Mouse (Mus musculus): ENCODE measurements around the gene Nexn.

DNA sequence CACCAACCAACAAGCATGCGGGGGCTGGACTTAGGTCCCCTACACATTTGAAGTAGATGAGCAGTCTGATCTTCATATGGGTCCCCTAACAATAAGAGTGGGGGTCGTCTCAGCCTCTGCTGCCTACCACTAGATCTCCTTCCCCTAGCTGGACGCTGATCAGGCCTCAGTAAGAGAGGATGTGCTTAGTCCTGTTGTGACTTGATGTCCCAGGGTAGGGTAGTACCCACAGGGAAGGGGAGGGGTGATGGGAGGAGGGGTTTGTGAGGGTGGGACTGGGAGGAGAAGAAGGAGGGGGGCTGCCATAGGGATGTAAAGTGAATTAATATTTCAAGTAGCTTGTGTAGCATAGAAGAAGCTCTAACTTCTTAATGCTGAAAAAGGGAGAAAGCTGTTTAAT is 67.0 kb downstream of the Nexn start:
- TF ChIP-seq ZC3H11A (IDR thresholded peaks at IDR 0.05; ENCODE audit: borderline replicate concordance, low read depth, low read length) (no peak), MAFK (IDR thresholded peaks at IDR 0.05; ENCODE audit: insufficient read depth, low read depth, low read length) (no peak), ZNF384 (IDR thresholded peaks at IDR 0.05; ENCODE audit: low read depth, low read length) (no peak)

Measured in ES-E14 (cell line).